Mouse (Mus musculus) cerebral cortex, adult 2 months (tissue): Measurements from ENCODE around the gene Dnajc9.

Experiments
- WGBS: fragments of 180-500 bp; shearing (Covaris S2); methylation state at CpG from one replicate; pipeline ENCODE4 v1.1.7; 2018; 5-methylcytosine and 5-hydroxymethylcytosine counted together

Gene Dnajc9

DNA sequence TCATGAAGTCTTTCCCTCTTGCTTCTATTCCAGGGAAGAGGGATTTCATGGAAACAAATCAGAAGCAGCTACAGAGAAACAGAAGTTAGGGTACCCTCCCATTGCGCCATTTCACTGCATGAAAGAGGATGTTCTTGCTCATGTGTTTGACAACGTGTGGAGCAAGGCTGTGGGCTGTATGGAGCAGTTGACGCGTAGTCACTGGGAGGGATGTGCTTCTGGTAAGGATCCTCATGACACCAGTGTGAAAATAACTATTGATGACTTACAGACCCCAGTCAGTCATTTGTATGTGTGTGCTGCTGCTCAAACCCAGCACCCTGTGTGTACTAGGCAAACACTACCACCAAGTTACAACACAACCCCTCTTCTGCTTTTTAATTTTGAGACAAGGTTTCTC lies 25.5 kb downstream of the Dnajc9 start:
- WGBS = 96% methylated on average over 4 of the region's 4 CpGs

DNA sequence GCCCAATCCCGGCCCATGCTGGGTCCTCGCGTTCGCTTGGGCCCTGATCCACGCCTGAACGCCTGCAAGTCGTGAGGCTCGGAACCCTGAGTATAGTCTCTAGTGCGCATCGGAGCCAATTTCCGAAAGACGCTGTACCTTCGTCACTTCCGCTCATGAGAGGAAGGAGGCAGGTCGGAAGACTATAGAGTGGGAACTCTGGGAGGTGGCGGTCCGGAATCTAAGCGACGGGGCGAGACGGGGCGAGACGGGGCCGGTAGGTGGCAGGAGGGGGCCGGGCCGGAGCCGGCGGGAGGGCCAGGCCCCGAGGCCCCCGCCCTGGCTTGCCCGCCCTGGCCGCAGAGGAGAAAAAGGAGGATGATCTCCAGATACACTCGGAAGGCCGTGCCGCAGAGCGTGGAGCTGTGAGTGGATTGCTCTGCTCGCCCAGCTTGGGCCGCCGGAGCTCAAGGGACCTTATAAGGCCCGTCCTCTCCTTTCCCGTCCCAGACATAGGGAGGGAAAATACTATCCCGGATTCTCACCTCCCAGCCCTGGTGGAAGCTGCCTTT lies 40.6 kb downstream of the Dnajc9 start, which contains the start of the genes Ecd and Fam149b:
Gene Ecd (minus strand): TSS at position 131 of the 551 bp plus-strand sequence.
Gene Fam149b (plus strand): TSS at position 172 of the 551 bp plus-strand sequence.
- under 1% methylated on average over 41 of the region's 42 CpGs for WGBS

DNA sequence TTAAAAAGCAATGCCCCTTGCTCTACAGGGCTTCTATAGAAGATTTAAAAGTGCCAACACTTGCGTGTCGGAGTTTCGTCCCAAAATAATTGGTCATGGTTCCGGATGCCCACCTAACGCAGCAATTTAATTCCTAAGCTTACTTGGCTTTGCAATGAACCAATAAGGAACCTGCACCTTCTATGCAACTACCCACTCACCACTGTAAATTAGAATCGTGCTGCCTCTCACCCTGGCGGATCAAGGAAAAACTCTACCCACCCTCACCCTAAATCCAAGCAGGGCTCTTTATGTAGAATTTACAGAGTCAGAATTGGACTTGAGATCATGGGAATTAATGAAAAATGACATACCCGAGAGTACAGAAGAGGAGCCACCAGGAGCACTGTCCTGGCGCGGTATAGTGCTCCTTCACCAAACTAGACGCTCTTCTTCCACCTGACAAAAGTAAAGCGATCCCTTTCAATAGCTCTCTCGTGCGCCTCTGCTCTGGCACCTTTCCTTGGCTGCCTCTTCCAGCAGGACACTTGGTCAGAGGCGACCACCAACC lies 41.2 kb downstream of the Dnajc9 start:
- WGBS = 1% methylated on average over 15 of the region's 15 CpGs

DNA sequence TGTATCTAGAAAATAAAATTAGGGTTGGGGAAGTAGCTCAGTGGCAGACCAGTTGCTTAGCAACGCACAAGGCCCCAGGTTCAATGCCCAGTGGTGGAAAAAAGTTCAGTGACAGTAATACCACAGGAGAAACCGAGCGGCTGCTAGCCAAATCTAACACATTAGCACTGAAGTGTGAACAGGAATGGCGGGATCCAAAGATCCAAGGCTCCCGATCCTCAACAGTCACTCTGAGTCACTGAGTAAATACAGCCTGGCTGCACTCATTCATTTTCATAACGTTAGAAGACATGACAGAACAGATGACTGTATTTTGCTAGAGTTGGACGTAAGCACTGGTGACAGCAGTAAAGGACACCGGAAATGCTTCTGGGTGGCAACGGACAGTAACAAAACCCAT lies 42.8 kb downstream of the Dnajc9 start:
- 64% methylated on average over 9 of the region's 9 CpGs for WGBS

DNA sequence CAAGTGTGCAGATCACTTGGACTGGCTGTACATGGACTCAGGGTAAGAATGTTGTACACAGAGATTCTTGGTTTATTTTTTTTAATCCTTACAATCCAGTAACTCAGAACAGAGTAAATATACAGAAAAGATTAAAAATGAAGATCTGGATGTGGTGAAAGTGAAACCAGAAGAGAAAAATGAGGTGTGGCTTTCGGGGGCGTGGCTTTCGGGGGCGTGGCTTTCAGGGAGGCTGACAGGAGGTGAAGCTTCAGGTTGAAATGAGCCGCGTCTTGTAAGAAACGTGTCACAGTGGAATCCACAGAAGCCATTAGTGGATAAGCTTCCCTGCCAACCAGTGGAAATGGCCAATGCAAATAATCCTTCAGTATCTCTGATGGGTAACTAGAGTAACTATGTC lies 47.8 kb downstream of the Dnajc9 start:
- 81% methylated on average over 7 of the region's 7 CpGs for WGBS

DNA sequence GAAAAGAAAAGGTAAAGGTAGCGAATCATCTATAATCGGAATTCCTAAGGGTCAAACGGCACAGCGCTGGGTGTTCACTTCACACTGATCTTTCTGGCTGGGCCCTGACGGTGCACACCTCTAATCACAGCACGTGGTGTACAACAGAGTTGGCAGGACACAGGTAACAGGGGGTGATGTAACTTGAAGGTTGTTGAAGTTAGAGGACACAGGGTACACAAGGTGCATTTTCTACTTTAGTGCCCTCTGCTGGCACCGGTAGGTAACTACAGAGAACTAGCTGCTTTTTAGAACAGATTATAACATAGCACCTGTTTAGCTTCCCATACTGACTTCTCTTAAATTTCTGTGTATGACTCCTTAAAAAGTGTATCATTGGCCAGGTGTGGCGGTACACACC lies 48.6 kb downstream of the Dnajc9 start:
- WGBS = 85% methylated on average over 8 of the region's 8 CpGs

DNA sequence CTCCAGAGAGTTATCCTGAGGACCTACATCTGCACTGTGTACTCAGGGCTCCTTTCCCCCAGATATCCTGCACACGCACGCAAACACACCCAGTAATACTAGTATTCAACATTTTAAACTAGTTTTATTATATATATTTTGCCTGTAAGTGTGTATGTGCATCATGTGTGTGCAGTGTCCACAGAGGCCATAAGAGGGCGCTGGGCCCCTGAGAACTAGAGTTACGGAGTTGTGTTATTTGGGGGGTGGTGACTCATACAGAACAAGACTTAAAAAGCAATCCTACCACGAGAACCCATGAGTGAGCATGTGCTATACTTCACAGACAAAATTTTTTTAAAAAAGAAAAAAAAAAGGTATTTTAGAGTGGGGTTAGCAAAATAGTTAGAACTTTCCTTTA lies 49.3 kb downstream of the Dnajc9 start:
- 86% methylated on average over 5 of the region's 5 CpGs for WGBS
